Mouse (Mus musculus) liver, postnatal 0 days (tissue): ENCODE data around the gene Bcat2. TPM values are rescaled to one million over a fixed set of nuclear protein-coding genes. Genes with fewer than 3 reads are reported as not detected.

ENCODE experiments used
- ATAC-seq: fragments of 200-750 bp; cut with Nextera tagmentation; 2 replicates; pipeline ENCODE4 v1.8.0; 2017; ENCODE audit warnings: mild to moderate bottlenecking, moderate library complexity
- DNase-seq: peaks from one replicate; pipeline ENCODE4 v3.0.0-alpha.2; 2016
- H3K27ac ChIP-seq: fragments of 300-500 bp; sonication (generic); 2 replicates; pipeline ENCODE4 v1.5.1; 2014; ENCODE audit warnings: antibody characterized with exemption, moderate library complexity, mild to moderate bottlenecking, low read depth
- H3K27me3 ChIP-seq: fragments of 300-500 bp; sonication (generic); 2 replicates; pipeline ENCODE4 v1.6.1; 2014; ENCODE audit warnings: low read length, control low read depth, mixed read lengths; ENCODE audit not compliant: insufficient read depth
- H3K36me3 ChIP-seq: fragments of 300-500 bp; sonication (generic); replicated peaks from 2 replicates; pipeline ENCODE4 v1.6.1; 2014; ENCODE audit warnings: mild to moderate bottlenecking, control low read depth, low read length, moderate library complexity, mixed read lengths; ENCODE audit not compliant: insufficient read depth
- H3K4me1 ChIP-seq: fragments of 300-500 bp; sonication (generic); 2 replicates; pipeline ENCODE4 v1.6.1; 2014; ENCODE audit warnings: antibody characterized with exemption, mild to moderate bottlenecking, control low read depth; ENCODE audit not compliant: insufficient read depth
- H3K4me2 ChIP-seq: fragments of 300-500 bp; sonication (generic); 2 replicates; pipeline ENCODE4 v1.6.1; 2014; ENCODE audit warnings: low read depth, mild to moderate bottlenecking, low read length, moderate library complexity, mixed read lengths
- H3K4me3 ChIP-seq: fragments of 300-500 bp; sonication (generic); 2 replicates; pipeline ENCODE4 v1.5.1; 2014; ENCODE audit warnings: low read depth, low read length
- H3K9ac ChIP-seq: fragments of 300-500 bp; sonication (generic); replicated peaks from 2 replicates; pipeline ENCODE4 v1.6.1; 2014; ENCODE audit warnings: mild to moderate bottlenecking, moderate library complexity
- H3K9me3 ChIP-seq: fragments of 300-500 bp; sonication (generic); 2 replicates; pipeline ENCODE4 v1.6.1; 2016; ENCODE audit warnings: mild to moderate bottlenecking, control low read depth, low read length, mixed read lengths
- CTCF ChIP-seq: sonication (generic); IDR thresholded peaks from 2 replicates; pipeline ENCODE4 v1.5.1; 2016; ENCODE audit warnings: antibody characterized with exemption, low read depth
- EP300 ChIP-seq: IDR thresholded peaks from 2 replicates; pipeline ENCODE4 v1.6.1; 2016; ENCODE audit warnings: antibody characterized with exemption, low read depth, mild to moderate bottlenecking
- WGBS: fragments of 180-500 bp; shearing (Covaris S2); extraction: QIAGEN DNeasy Blood & Tissue Kit; methylation state at CpG from one replicate; pipeline ENCODE4 v1.1.7; 2014; ENCODE audit not compliant: insufficient replicate concordance; 5-methylcytosine and 5-hydroxymethylcytosine counted together
- polyA plus RNA-seq: library from polyadenylated mRNA; unstranded; fragments of >200 nt; fragmentation: Nextera tagmentation; extraction: Ambion mirVana; gene quantifications from 2 replicates; pipeline ENCODE4 v1.2.1, GENCODE M21; 2015

Gene Bcat2
- polyA plus RNA-seq, 1 experiment from 2014 or later, result 32.3 TPM

- peak; percentile 94 for TF ChIP-seq CTCF
- TF ChIP-seq EP300, result no peak
- peak; percentile 42; the same call in 1 of the 2 replicates for ATAC-seq
Measured at GRCm38 (mm10) chr7:45555787-45556186, 14.2 kb upstream of the Bcat2 start.

GRCm38 (mm10) chr7:45558907-45559306 lies 11.0 kb upstream of the Bcat2 start:
- ATAC-seq, result no peak
- no peak overlapping the region for H3K4me3 ChIP-seq

More at GRCm38 (mm10) chr7:45555787-45556186, 14.2 kb upstream of the Bcat2 start:
- H3K4me3 ChIP-seq, result no peak overlapping the region
- no peak overlapping the region for H3K4me2 ChIP-seq
- peaks cover 6% of the 10 kb centered on the region for H3K4me1 ChIP-seq
- 24% methylated on average over 8 of the region's 8 CpGs for WGBS
- no peaks in the 10 kb centered on the region for H3K9me3 ChIP-seq
- H3K27ac ChIP-seq, result no peak overlapping the region
- no peak overlapping the region for H3K9ac ChIP-seq
- no peaks in the 10 kb centered on the region for H3K27me3 ChIP-seq
- H3K36me3 ChIP-seq, result no peaks in the 10 kb centered on the region
- peak; percentile 88 for DNase-seq

GRCm38 (mm10) chr7:45560241-45560640 lies 9.7 kb upstream of the Bcat2 start:
- TF ChIP-seq CTCF (no peak), EP300 (no peak)
- Histone ChIP-seq H3K9ac (no peak overlapping the region), H3K4me1 (peaks cover 3% of the 10 kb centered on the region; the same call in 1 of the 2 replicates), H3K4me3 (no peak overlapping the region), H3K27ac (no peak overlapping the region), H3K9me3 (no peaks in the 10 kb centered on the region), H3K36me3 (no peaks in the 10 kb centered on the region), H3K27me3 (no peaks in the 10 kb centered on the region), H3K4me2 (peak overlapping the region; percentile 63; the same call in 1 of the 2 replicates)
- 62% methylated on average over 7 of the region's 7 CpGs for WGBS
- no peak for ATAC-seq
- DNase-seq, result no peak

More at GRCm38 (mm10) chr7:45558907-45559306, 11.0 kb upstream of the Bcat2 start:
- no peak for DNase-seq
- Histone ChIP-seq H3K27me3 (no peaks in the 10 kb centered on the region), H3K4me1 (peaks cover 5% of the 10 kb centered on the region), H3K36me3 (no peaks in the 10 kb centered on the region), H3K4me2 (no peak overlapping the region), H3K9me3 (no peaks in the 10 kb centered on the region), H3K27ac (no peak overlapping the region), H3K9ac (no peak overlapping the region)
- 37% methylated on average over 6 of the region's 6 CpGs for WGBS
- TF ChIP-seq EP300, result no peak

- Histone ChIP-seq H3K36me3 (no peaks in the 10 kb centered on the region), H3K4me3 (peak overlapping the region; percentile 13; the same call in 1 of the 2 replicates), H3K4me2 (peak overlapping the region; percentile 63), H3K27ac (no peak overlapping the region), H3K27me3 (no peaks in the 10 kb centered on the region), H3K9ac (peak overlapping the region; percentile 23; the same call in 1 of the 2 replicates), H3K9me3 (no peaks in the 10 kb centered on the region), H3K4me1 (peaks cover 3% of the 10 kb centered on the region; the same call in 1 of the 2 replicates)
- TF ChIP-seq CTCF (peak; percentile 94), EP300 (no peak)
- ATAC-seq, result peak; percentile 68
- peak; percentile 86 for DNase-seq
- WGBS, result 15% methylated on average over 17 of the region's 17 CpGs
Measured at GRCm38 (mm10) chr7:45560843-45561623, 8.9 kb upstream of the Bcat2 start.

- Histone ChIP-seq H3K36me3 (no peaks in the 10 kb centered on the region), H3K4me1 (peaks cover 3% of the 10 kb centered on the region; the same call in 1 of the 2 replicates)
Measured at GRCm38 (mm10) chr7:45561624-45562520, 8.1 kb upstream of the Bcat2 start.

GRCm38 (mm10) chr7:45564811-45565210 lies 5.1 kb upstream of the Bcat2 start:
- Histone ChIP-seq H3K9me3 (no peaks in the 10 kb centered on the region), H3K4me2 (no peak overlapping the region), H3K27ac (no peak overlapping the region), H3K36me3 (no peaks in the 10 kb centered on the region), H3K4me3 (no peak overlapping the region), H3K9ac (no peak overlapping the region), H3K27me3 (no peaks in the 10 kb centered on the region), H3K4me1 (peaks cover 28% of the 10 kb centered on the region)
- WGBS, result 68% methylated on average over 2 of the region's 2 CpGs
- TF ChIP-seq CTCF (no peak), EP300 (no peak)
- DNase-seq (no peak), ATAC-seq (no peak)

More at GRCm38 (mm10) chr7:45561624-45562520, 8.1 kb upstream of the Bcat2 start:
- Histone ChIP-seq H3K27me3 (no peaks in the 10 kb centered on the region), H3K4me3 (peak overlapping the region; percentile 13; the same call in 1 of the 2 replicates), H3K9me3 (no peaks in the 10 kb centered on the region), H3K4me2 (peak overlapping the region; percentile 63), H3K27ac (no peak overlapping the region), H3K9ac (no peak overlapping the region)
- 0 out of 2 replicates have a peak, but pooled peaks have one; percentile 15 for TF ChIP-seq CTCF
- no peak for TF ChIP-seq EP300
- DNase-seq, result no peak
- 36% methylated on average over 12 of the region's 12 CpGs for WGBS
- ATAC-seq, result peak; percentile 51
